Mouse (Mus musculus): ENCODE data around the gene Pigz. TPM values are rescaled to one million over a fixed set of nuclear protein-coding genes. Genes with fewer than 3 reads are reported as not detected.

Gene Pigz
- polyA plus RNA-seq, 1 experiment from 2014 or later = 4.0 TPM

GRCm38 (mm10) chr16:31906896-31907295 is 26.8 kb upstream of the Pigz start:
- H3K4me1 ChIP-seq = peaks cover 5% of the 10 kb centered on the region
- no peaks in the 10 kb centered on the region for H3K36me3 ChIP-seq
- H3K4me3 ChIP-seq = no peak overlapping the region
- H3K4me2 ChIP-seq (replicated peaks) = peak overlapping the region; percentile 44
- no peak overlapping the region for H3K27ac ChIP-seq
- ATAC-seq (ENCODE audit: low FRiP score, low read depth) = no peak; the same call in 1 of the 2 replicates
- no peak overlapping the region for H3K9ac ChIP-seq
- no peaks in the 10 kb centered on the region for H3K27me3 ChIP-seq (replicated peaks)
- H3K9me3 ChIP-seq = no peaks in the 10 kb centered on the region
- 7% methylated on average over 9 of the region's 9 CpGs for WGBS

- H3K27ac ChIP-seq = no peak overlapping the region
- ATAC-seq (ENCODE audit: low FRiP score, low read depth) = no peak
- 66% methylated on average over 11 of the region's 11 CpGs for whole genome bisulfite sequencing
- H3K4me1 ChIP-seq = peaks cover 5% of the 10 kb centered on the region
- H3K36me3 ChIP-seq = no peaks in the 10 kb centered on the region
- no peaks in the 10 kb centered on the region for H3K9me3 ChIP-seq
- H3K27me3 ChIP-seq (replicated peaks) = no peaks in the 10 kb centered on the region
- H3K4me3 ChIP-seq = no peak overlapping the region
- H3K4me2 ChIP-seq (replicated peaks) = no peak overlapping the region
- H3K9ac ChIP-seq = no peak overlapping the region
These were observed 24.7 kb upstream of the Pigz start for GRCm38 (mm10) chr16:31908959-31909358.

GRCm38 (mm10) chr16:31910281-31910847 is 23.3 kb upstream of the Pigz start:
- WGBS = 77% methylated on average over 10 of the region's 10 CpGs

GRCm38 (mm10) chr16:31917776-31918175 is 15.9 kb upstream of the Pigz start:
- H3K9ac ChIP-seq = no peak overlapping the region
- H3K4me1 ChIP-seq = no peaks in the 10 kb centered on the region
- no peaks in the 10 kb centered on the region for H3K27me3 ChIP-seq (replicated peaks)
- no peak overlapping the region for H3K4me3 ChIP-seq
- H3K9me3 ChIP-seq = no peaks in the 10 kb centered on the region
- H3K4me2 ChIP-seq (replicated peaks) = 0 out of 2 replicates have a peak overlapping the region, but pooled peaks have one; percentile 48
- no peaks in the 10 kb centered on the region for H3K36me3 ChIP-seq
- WGBS = 76% methylated on average over 11 of the region's 11 CpGs
- H3K27ac ChIP-seq = no peak overlapping the region
- ATAC-seq (ENCODE audit: low FRiP score, low read depth) = no peak

More at GRCm38 (mm10) chr16:31910281-31910847, 23.3 kb upstream of the Pigz start:
- H3K9ac ChIP-seq = no peak overlapping the region
- ATAC-seq (ENCODE audit: low FRiP score, low read depth) = no peak
- H3K9me3 ChIP-seq = no peaks in the 10 kb centered on the region
- H3K4me3 ChIP-seq = no peak overlapping the region
- no peaks in the 10 kb centered on the region for H3K36me3 ChIP-seq
- H3K4me2 ChIP-seq (replicated peaks) = no peak overlapping the region
- no peaks in the 10 kb centered on the region for H3K27me3 ChIP-seq (replicated peaks)
- H3K4me1 ChIP-seq = peaks cover 5% of the 10 kb centered on the region
- H3K27ac ChIP-seq = no peak overlapping the region

GRCm38 (mm10) chr16:31918248-31918724 is 15.4 kb upstream of the Pigz start:
- Histone ChIP-seq H3K4me1 (no peaks in the 10 kb centered on the region), H3K4me3 (no peak overlapping the region), H3K36me3 (no peaks in the 10 kb centered on the region), H3K27ac (no peak overlapping the region), H3K4me2 (replicated peaks) (peak overlapping the region; percentile 48), H3K27me3 (replicated peaks) (no peaks in the 10 kb centered on the region), H3K9ac (0 out of 2 replicates have a peak overlapping the region, but pooled peaks have one; percentile 38), H3K9me3 (no peaks in the 10 kb centered on the region)
- peak; percentile 53; the same call in 1 of the 2 replicates for ATAC-seq (ENCODE audit: low FRiP score, low read depth)
- 6% methylated on average over 14 of the region's 14 CpGs for WGBS

- H3K4me1 ChIP-seq = no peaks in the 10 kb centered on the region
- 85% methylated on average over 6 of the region's 6 CpGs for WGBS
- no peak for ATAC-seq (ENCODE audit: low FRiP score, low read depth)
- no peaks in the 10 kb centered on the region for H3K9me3 ChIP-seq
- no peak overlapping the region for H3K27ac ChIP-seq
- no peaks in the 10 kb centered on the region for H3K36me3 ChIP-seq
- H3K4me3 ChIP-seq = no peak overlapping the region
- no peak overlapping the region for H3K4me2 ChIP-seq (replicated peaks)
- no peak overlapping the region for H3K9ac ChIP-seq
- no peaks in the 10 kb centered on the region for H3K27me3 ChIP-seq (replicated peaks)
These were observed 9.3 kb upstream of the Pigz start for GRCm38 (mm10) chr16:31924368-31924767.

- WGBS = 83% methylated on average over 6 of the region's 6 CpGs
- Histone ChIP-seq H3K4me3 (no peak overlapping the region), H3K4me1 (no peaks in the 10 kb centered on the region), H3K36me3 (no peaks in the 10 kb centered on the region), H3K27ac (no peak overlapping the region), H3K9ac (no peak overlapping the region), H3K27me3 (replicated peaks) (no peaks in the 10 kb centered on the region), H3K4me2 (replicated peaks) (no peak overlapping the region), H3K9me3 (no peaks in the 10 kb centered on the region)
- no peak for ATAC-seq (ENCODE audit: low FRiP score, low read depth)
These were observed 7.6 kb upstream of the Pigz start for GRCm38 (mm10) chr16:31926091-31926490.

- H3K4me1 ChIP-seq = no peaks in the 10 kb centered on the region
- H3K9ac ChIP-seq = no peak overlapping the region
- no peak overlapping the region for H3K4me2 ChIP-seq (replicated peaks)
- H3K27ac ChIP-seq = no peak overlapping the region
- no peak for ATAC-seq (ENCODE audit: low FRiP score, low read depth)
- no peaks in the 10 kb centered on the region for H3K9me3 ChIP-seq
- H3K4me3 ChIP-seq = no peak overlapping the region
- WGBS = 83% methylated on average over 13 of the region's 13 CpGs
- H3K27me3 ChIP-seq (replicated peaks) = no peaks in the 10 kb centered on the region
- H3K36me3 ChIP-seq = no peaks in the 10 kb centered on the region
These were observed 7.0 kb upstream of the Pigz start for GRCm38 (mm10) chr16:31926547-31927182.

- WGBS = 84% methylated on average over 5 of the region's 5 CpGs
- H3K36me3 ChIP-seq = no peaks in the 10 kb centered on the region
- no peak overlapping the region for H3K27ac ChIP-seq
- H3K4me3 ChIP-seq = no peak overlapping the region
- no peaks in the 10 kb centered on the region for H3K9me3 ChIP-seq
- no peaks in the 10 kb centered on the region for H3K27me3 ChIP-seq (replicated peaks)
- no peak overlapping the region for H3K9ac ChIP-seq
- H3K4me1 ChIP-seq = no peaks in the 10 kb centered on the region
- no peak overlapping the region for H3K4me2 ChIP-seq (replicated peaks)
- no peak for ATAC-seq (ENCODE audit: low FRiP score, low read depth)
These were observed 6.2 kb upstream of the Pigz start for GRCm38 (mm10) chr16:31927412-31927811.

GRCm38 (mm10) chr16:31931330-31931729 is 2.3 kb upstream of the Pigz start:
- Histone ChIP-seq H3K27me3 (replicated peaks) (peaks cover 10% of the 10 kb centered on the region), H3K9me3 (no peaks in the 10 kb centered on the region), H3K9ac (no peak overlapping the region), H3K4me2 (replicated peaks) (no peak overlapping the region; the same call in 1 of the 2 replicates), H3K36me3 (no peaks in the 10 kb centered on the region), H3K27ac (no peak overlapping the region), H3K4me3 (no peak overlapping the region), H3K4me1 (peaks cover 27% of the 10 kb centered on the region)
- WGBS = 59% methylated on average over 17 of the region's 17 CpGs
- ATAC-seq (ENCODE audit: low FRiP score, low read depth) = no peak

- peaks cover 13% of the 10 kb centered on the region for H3K27me3 ChIP-seq (replicated peaks)
- H3K9me3 ChIP-seq = no peaks in the 10 kb centered on the region
- H3K9ac ChIP-seq = no peak overlapping the region
- 32% methylated on average over 5 of the region's 5 CpGs for WGBS
- no peak overlapping the region for H3K4me3 ChIP-seq
- no peak for ATAC-seq (ENCODE audit: low FRiP score, low read depth)
- H3K36me3 ChIP-seq = no peaks in the 10 kb centered on the region
- H3K27ac ChIP-seq = 0 out of 2 replicates have a peak overlapping the region, but pooled peaks have one; percentile 13
- H3K4me2 ChIP-seq (replicated peaks) = 0 out of 2 replicates have a peak overlapping the region, but pooled peaks have one; percentile 66
- peaks cover 27% of the 10 kb centered on the region for H3K4me1 ChIP-seq
These were observed 1.4 kb upstream of the Pigz start for GRCm38 (mm10) chr16:31932255-31932654.

- no peaks in the 10 kb centered on the region for H3K36me3 ChIP-seq
- no peaks in the 10 kb centered on the region for H3K9me3 ChIP-seq
- ATAC-seq (ENCODE audit: low FRiP score, low read depth) = peak; percentile 96
- H3K9ac ChIP-seq = peak overlapping the region; percentile 66
- H3K4me3 ChIP-seq = peak overlapping the region; percentile 43
- under 1% methylated on average over 50 of the region's 50 CpGs for WGBS
- peaks cover 27% of the 10 kb centered on the region for H3K4me1 ChIP-seq
- peak overlapping the region; percentile 66 for H3K4me2 ChIP-seq (replicated peaks)
- peak overlapping the region; percentile 86 for H3K27ac ChIP-seq
- peaks cover 13% of the 10 kb centered on the region for H3K27me3 ChIP-seq (replicated peaks)
These were observed 582 bp upstream of the Pigz start for GRCm38 (mm10) chr16:31932840-31933697.
